Mouse (Mus musculus) spleen, adult 2 months (tissue): ENCODE data around the gene Capn2. TPM values are rescaled to one million over a fixed set of nuclear protein-coding genes. Genes with fewer than 3 reads are reported as not detected.

Experiments used
- DNase-seq, 2 experiments: peaks; one replicate each; pipeline versions ENCODE4 v3.0.0 to v3.0.0-alpha.2; 2012 to 2021; ENCODE audit warnings: low spot score in 2 of 2, low read depth in 1 of 2
- H3K27ac ChIP-seq: fragments of 200-500 bp; 2 replicates; pipeline ENCODE4 v1.5.1; 2012; ENCODE audit warnings: low read length, inconsistent platforms; ENCODE audit not compliant: insufficient read depth
- H3K27me3 ChIP-seq: fragments of 200-500 bp; 2 replicates; pipeline ENCODE4 v1.6.1; 2012; ENCODE audit warnings: mild to moderate bottlenecking, moderate library complexity, low read length, inconsistent platforms; ENCODE audit not compliant: control insufficient read depth, insufficient read depth
- H3K36me3 ChIP-seq: fragments of 200-500 bp; 2 replicates; pipeline ENCODE4 v1.6.1; 2012; ENCODE audit warnings: mild to moderate bottlenecking, low read length, inconsistent platforms; ENCODE audit not compliant: control insufficient read depth, insufficient read depth
- H3K4me1 ChIP-seq: fragments of 200-500 bp; 2 replicates; pipeline ENCODE4 v1.6.1; 2011; ENCODE audit warnings: inconsistent platforms; ENCODE audit not compliant: control insufficient read depth, insufficient read depth, insufficient read length
- H3K4me3 ChIP-seq: fragments of 200-500 bp; 2 replicates; pipeline ENCODE4 v1.5.1; 2011; ENCODE audit warnings: mild to moderate bottlenecking, inconsistent platforms; ENCODE audit not compliant: insufficient read depth, insufficient read length; ENCODE audit errors: extremely low read depth
- CTCF ChIP-seq: fragments of 200-500 bp; IDR thresholded peaks from 2 replicates; pipeline ENCODE4 v1.5.1; 2011; ENCODE audit warnings: mild to moderate bottlenecking, inconsistent platforms; ENCODE audit not compliant: insufficient read depth, insufficient read length, insufficient replicate concordance; ENCODE audit errors: extremely low read depth
- POLR2A ChIP-seq: fragments of 200-500 bp; IDR thresholded peaks from 2 replicates; pipeline ENCODE4 v1.6.1; 2011; ENCODE audit warnings: low read depth, low read length, inconsistent platforms
- WGBS: fragments of 180-500 bp; shearing (Covaris S2); methylation state at CpG from one replicate; pipeline ENCODE4 v1.1.7; 2018; 5-methylcytosine and 5-hydroxymethylcytosine counted together
- polyA plus RNA-seq: library from polyadenylated mRNA; depleted of rRNA; stranded (reverse); fragments of >200 nt; gene quantifications from 2 replicates; pipeline ENCODE4 v1.2.3, GENCODE M21; 2012

The Capn2 gene
- polyA plus RNA-seq, 1 experiment, result 11.7 TPM

DNA sequence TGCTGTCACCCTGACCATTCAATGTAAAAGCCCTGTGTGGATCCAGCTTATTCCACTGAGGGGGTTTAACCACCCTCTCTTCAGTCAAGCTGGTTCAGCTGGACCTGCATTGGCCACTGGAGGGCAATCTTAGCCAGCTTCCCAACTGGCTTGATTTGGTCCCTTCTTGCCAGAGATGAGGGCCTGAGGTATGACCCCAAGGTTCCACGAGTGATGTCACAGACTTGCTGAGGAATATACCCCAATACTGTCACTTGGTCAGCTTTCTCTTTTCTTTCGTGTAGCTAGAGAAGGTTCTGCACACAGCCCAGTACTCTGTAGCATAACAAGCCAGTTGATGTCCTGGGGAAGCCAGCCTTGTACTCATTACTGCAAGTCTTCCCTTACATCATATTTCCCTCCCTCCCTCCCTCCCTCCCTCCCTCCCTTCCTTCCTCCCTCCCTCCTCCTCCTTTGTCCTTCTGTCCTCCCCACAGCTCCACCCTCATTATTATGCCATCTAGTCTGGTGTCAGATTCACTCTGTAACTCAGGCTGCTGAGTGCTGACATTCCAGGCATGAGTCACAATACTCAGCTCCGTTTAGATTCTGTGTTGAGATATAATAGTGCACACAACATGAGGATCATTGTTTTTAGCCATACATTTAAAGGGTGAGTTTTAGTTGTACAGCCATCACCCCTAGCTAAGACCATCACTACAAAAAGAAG, 43.1 kb upstream of the Capn2 start:
- TF ChIP-seq CTCF (no peak), POLR2A (no peak)
- no peak for DNase-seq
- WGBS, result 25% methylated on average over 3 of the region's 3 CpGs

GRCm38 (mm10) chr1:182559530-182559929, 42.1 kb upstream of the Capn2 start:
- WGBS, result 88% methylated on average over 11 of the region's 11 CpGs

More for the DNA sequence above, 43.1 kb upstream of the Capn2 start:
- Histone ChIP-seq H3K36me3 (no peaks in the 10 kb centered on the region), H3K4me1 (no peaks in the 10 kb centered on the region), H3K27ac (no peak overlapping the region), H3K4me3 (no peak overlapping the region), H3K27me3 (no peaks in the 10 kb centered on the region)

GRCm38 (mm10) chr1:182558271-182558670, 40.9 kb upstream of the Capn2 start:
- no peak overlapping the region for H3K27ac ChIP-seq
- H3K4me1 ChIP-seq, result no peaks in the 10 kb centered on the region
- DNase-seq, result no peak
- 84% methylated on average over 4 of the region's 4 CpGs for WGBS
- no peak for TF ChIP-seq POLR2A
- no peak for TF ChIP-seq CTCF
- H3K4me3 ChIP-seq, result no peak overlapping the region
- no peaks in the 10 kb centered on the region for H3K27me3 ChIP-seq
- no peaks in the 10 kb centered on the region for H3K36me3 ChIP-seq

More at GRCm38 (mm10) chr1:182559530-182559929, 42.1 kb upstream of the Capn2 start:
- no peaks in the 10 kb centered on the region for H3K27me3 ChIP-seq
- H3K36me3 ChIP-seq, result no peaks in the 10 kb centered on the region
- no peak for TF ChIP-seq POLR2A
- no peak for TF ChIP-seq CTCF
- H3K27ac ChIP-seq, result no peak overlapping the region
- no peak overlapping the region for H3K4me3 ChIP-seq
- DNase-seq, result no peak
- H3K4me1 ChIP-seq, result no peaks in the 10 kb centered on the region

- 68% methylated on average over 12 of the region's 12 CpGs for WGBS
- Histone ChIP-seq H3K27me3 (no peaks in the 10 kb centered on the region), H3K4me3 (no peak overlapping the region), H3K4me1 (no peaks in the 10 kb centered on the region), H3K36me3 (no peaks in the 10 kb centered on the region), H3K27ac (no peak overlapping the region)
- TF ChIP-seq POLR2A (no peak), CTCF (peak; percentile 45; the same call in 1 of the 2 replicates)
- DNase-seq, result peak in 1 of 2 experiments; percentile 11
These were observed 36.4 kb upstream of the Capn2 start for GRCm38 (mm10) chr1:182553649-182554375.

DNA sequence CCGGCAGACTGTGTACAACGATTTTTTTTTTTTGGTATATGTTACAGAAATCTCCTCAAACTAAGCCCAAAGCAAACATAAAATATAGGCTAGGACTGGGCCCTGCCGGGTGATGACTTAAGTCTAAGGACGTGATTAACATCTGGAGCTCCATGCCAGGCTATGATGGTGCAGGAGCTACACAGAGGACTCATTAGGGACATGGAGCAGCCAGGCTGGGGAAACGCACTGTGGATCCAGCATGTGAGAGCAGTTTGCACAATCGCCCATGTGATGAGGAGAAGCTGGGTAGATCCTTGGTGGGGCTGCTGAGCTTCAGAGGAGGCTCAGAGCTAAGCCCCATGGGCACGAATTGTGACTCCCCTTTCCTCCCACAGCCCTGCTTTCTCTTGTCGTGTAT, 33.4 kb upstream of the Capn2 start:
- TF ChIP-seq POLR2A, result no peak
- TF ChIP-seq CTCF, result no peak
- Histone ChIP-seq H3K4me1 (no peaks in the 10 kb centered on the region), H3K36me3 (no peaks in the 10 kb centered on the region), H3K4me3 (no peak overlapping the region), H3K27ac (no peak overlapping the region), H3K27me3 (no peaks in the 10 kb centered on the region)
- 87% methylated on average over 8 of the region's 8 CpGs for WGBS
- DNase-seq, result no peak

- Histone ChIP-seq H3K4me1 (no peaks in the 10 kb centered on the region), H3K4me3 (no peak overlapping the region), H3K36me3 (no peaks in the 10 kb centered on the region), H3K27ac (no peak overlapping the region), H3K27me3 (no peaks in the 10 kb centered on the region)
- DNase-seq, result no peak
- TF ChIP-seq CTCF (no peak), POLR2A (no peak)
- WGBS, result 73% methylated on average over 1 of the region's 1 CpGs
These were observed 26.5 kb upstream of the Capn2 start for GRCm38 (mm10) chr1:182543906-182544305.

GRCm38 (mm10) chr1:182543136-182543535, 25.7 kb upstream of the Capn2 start:
- H3K4me3 ChIP-seq, result no peak overlapping the region
- DNase-seq, result no peak
- TF ChIP-seq CTCF, result no peak
- TF ChIP-seq POLR2A, result no peak
- no peaks in the 10 kb centered on the region for H3K36me3 ChIP-seq
- no peaks in the 10 kb centered on the region for H3K4me1 ChIP-seq
- no peaks in the 10 kb centered on the region for H3K27me3 ChIP-seq
- 31% methylated on average over 8 of the region's 8 CpGs for WGBS
- no peak overlapping the region for H3K27ac ChIP-seq
